Mouse (Mus musculus) ES-E14 (cell line): Measurements from ENCODE around the gene Uchl5. TPM values are rescaled to one million over a fixed set of nuclear protein-coding genes. Genes with fewer than 3 reads are reported as not detected.
A peak's percentile ranks its signal among the peaks of the same experiment; 100 is the strongest.

ENCODE experiments used
- DNase-seq: peaks from one replicate; pipeline ENCODE4 v3.0.0-alpha.2; 2013; ENCODE audit warnings: low read depth, low spot score
- H3K27ac ChIP-seq: 2 replicates; pipeline ENCODE4 v1.5.1; 2012; ENCODE audit warnings: low read depth, mild to moderate bottlenecking, low read length, moderate library complexity, mixed read lengths; ENCODE audit not compliant: poor library complexity, insufficient read depth, severe bottlenecking
- H3K36me3 ChIP-seq: 2 replicates; pipeline ENCODE4 v1.6.1; 2012; ENCODE audit warnings: mild to moderate bottlenecking, low read length, moderate library complexity, mixed read lengths; ENCODE audit not compliant: control insufficient read depth, poor library complexity, insufficient read depth, severe bottlenecking
- H3K4me1 ChIP-seq, 2 experiments: fragments of 150-350 bp in 1 of 2; sonication (generic) in 1 of 2; 2 replicates each; pipeline ENCODE4 v1.6.1; 2012; ENCODE audit warnings: low read length in 2 of 2, mild to moderate bottlenecking in 1 of 2, mixed read lengths in 1 of 2; ENCODE audit not compliant: control insufficient read depth in 2 of 2, insufficient read depth in 2 of 2, poor library complexity in 1 of 2
- H3K4me3 ChIP-seq, 2 experiments: fragments of 150-350 bp in 1 of 2; sonication (generic) in 1 of 2; 2 replicates each; pipeline ENCODE4 v1.5.1; 2012; ENCODE audit warnings: low read length in 2 of 2, low read depth in 1 of 2, mild to moderate bottlenecking in 1 of 2, mixed read lengths in 1 of 2; ENCODE audit not compliant: insufficient read depth in 1 of 2, poor library complexity in 1 of 2, severe bottlenecking in 1 of 2
- H3K9ac ChIP-seq: 2 replicates; pipeline ENCODE4 v1.6.1; 2012; ENCODE audit warnings: low read depth, mild to moderate bottlenecking, low read length, mixed read lengths; ENCODE audit not compliant: poor library complexity, insufficient read depth, severe bottlenecking
- H3K9me3 ChIP-seq: fragments of 150-350 bp; sonication (generic); 2 replicates; pipeline ENCODE4 v1.6.1; 2012; ENCODE audit warnings: low read depth, mild to moderate bottlenecking, low read length; ENCODE audit not compliant: control insufficient read depth, insufficient read depth
- CHD2 ChIP-seq: IDR thresholded peaks from 2 replicates; pipeline ENCODE4 v1.6.1; 2014; ENCODE audit warnings: mild to moderate bottlenecking, low read depth, low read length, inconsistent platforms
- HCFC1 ChIP-seq: IDR thresholded peaks from 2 replicates; pipeline ENCODE4 v1.6.1; 2012; ENCODE audit warnings: low read length, inconsistent platforms, borderline replicate concordance; ENCODE audit not compliant: insufficient read depth
- MAFK ChIP-seq: IDR thresholded peaks from 2 replicates; pipeline ENCODE4 v1.6.1; 2014; ENCODE audit warnings: mild to moderate bottlenecking, low read depth, low read length, inconsistent platforms; ENCODE audit not compliant: insufficient read depth
- ZC3H11A ChIP-seq: IDR thresholded peaks from 2 replicates; pipeline ENCODE4 v1.6.1; 2012; ENCODE audit warnings: low read depth, mild to moderate bottlenecking, inconsistent platforms, low read length, borderline replicate concordance
- ZNF384 ChIP-seq: IDR thresholded peaks from 2 replicates; pipeline ENCODE4 v1.6.1; 2012; ENCODE audit warnings: low read depth, low read length, inconsistent platforms
- in situ Hi-C, 2 experiments: fragments of 600-800 bp; cut with MboI; formaldehyde crosslinking; loops; one replicate each; pipeline ENCODE4 v1.15.1; 2025; ENCODE audit warnings: low sequenced_read_pairs in 2 of 2, inconsistent platforms in 1 of 2; ENCODE audit not compliant: unreplicated experiment in 2 of 2
- total RNA-seq: library from RNA; depleted of rRNA; stranded (reverse); fragments of 300-350 nt; gene quantifications from 2 replicates; pipeline ENCODE4 v1.2.3, GENCODE M21; 2012

Uchl5 gene
- total RNA-seq, 1 experiment: 58.5 TPM

- Histone ChIP-seq H3K36me3 (no peaks in the 10 kb centered on the region), H3K27ac (no peak overlapping the region; the same call in 1 of the 2 replicates), H3K9ac (no peak overlapping the region), H3K4me3 (no peak overlapping the region), H3K9me3 (no peaks in the 10 kb centered on the region), H3K4me1 (peaks cover 8 to 9% of the 10 kb centered on the region in 2 experiments; a peak in 2 of 4 replicates)
- in situ Hi-C loops: no loop called here
- TF ChIP-seq ZNF384 (no peak), HCFC1 (no peak)
- DNase-seq: peak; percentile 26
Measured at GRCm38 (mm10) chr1:143733914-143734410, 43.1 kb upstream of the Uchl5 start.

GRCm38 (mm10) chr1:143738811-143739210 lies 38.3 kb upstream of the Uchl5 start:
- peaks cover 2% of the 10 kb centered on the region; the same call in 1 of the 2 replicates for H3K36me3 ChIP-seq
- TF ChIP-seq CHD2 (no peak), MAFK (no peak)
- in situ Hi-C loops: no loop called here
- peak overlapping the region; percentile 89 to 96 for H3K4me3 ChIP-seq
- DNase-seq: no peak
- H3K27ac ChIP-seq: no peak overlapping the region
- H3K4me1 ChIP-seq: peaks cover 3 to 4% of the 10 kb centered on the region in 2 experiments; a peak in 2 of 4 replicates
- H3K9ac ChIP-seq: peak overlapping the region; percentile 94
- H3K9me3 ChIP-seq: no peaks in the 10 kb centered on the region

- DNase-seq: peak; percentile 71
- no peak for TF ChIP-seq ZNF384
- no peak for TF ChIP-seq ZC3H11A
- peak; percentile 50; the same call in 1 of the 2 replicates for TF ChIP-seq HCFC1
- H3K4me3 ChIP-seq: peak overlapping the region; percentile 89 to 96
- peaks cover 2% of the 10 kb centered on the region; the same call in 1 of the 2 replicates for H3K36me3 ChIP-seq
- in situ Hi-C loops: no loop called here
- peak overlapping the region; percentile 94 for H3K9ac ChIP-seq
- H3K27ac ChIP-seq: peak overlapping the region; percentile 76
- H3K9me3 ChIP-seq: no peaks in the 10 kb centered on the region
- peaks cover 2 to 4% of the 10 kb centered on the region in 2 experiments; a peak in 2 of 4 replicates for H3K4me1 ChIP-seq
Measured at GRCm38 (mm10) chr1:143739361-143740350, 37.4 kb upstream of the Uchl5 start.

- DNase-seq: no peak
- H3K27ac ChIP-seq: no peak overlapping the region
- in situ Hi-C loops: no loop called here
- H3K36me3 ChIP-seq: peaks cover 7% of the 10 kb centered on the region; the same call in 1 of the 2 replicates
- no peak for TF ChIP-seq HCFC1
- no peak for TF ChIP-seq CHD2
- no peak for TF ChIP-seq ZC3H11A
- TF ChIP-seq ZNF384: no peak; the same call in 1 of the 2 replicates
- TF ChIP-seq MAFK: no peak
- no peak overlapping the region for H3K9ac ChIP-seq
- no peak overlapping the region for H3K4me3 ChIP-seq
- H3K4me1 ChIP-seq: peaks cover 0 to 6% of the 10 kb centered on the region in 2 experiments; a peak in 2 of 4 replicates
- H3K9me3 ChIP-seq: no peaks in the 10 kb centered on the region
Measured at GRCm38 (mm10) chr1:143740581-143740980, 36.5 kb upstream of the Uchl5 start.
